Mouse (Mus musculus): ENCODE measurements around the gene Hmg20b.

GRCm38 (mm10) chr10:81335393-81336340 is 14.6 kb downstream of the Hmg20b start:
- no peak for TF ChIP-seq POLR2A (IDR thresholded peaks at IDR 0.05; ENCODE audit: borderline replicate concordance, insufficient read depth, low read length)
- no peak for TF ChIP-seq CTCF (IDR thresholded peaks at IDR 0.05; ENCODE audit: borderline replicate concordance, insufficient read depth, low read depth, low read length)

All from cerebellum, adult 2 months (tissue).